Mouse (Mus musculus) liver, embryonic 14.5 days (tissue): ENCODE measurements at regions not wholly inside any gene's neighbourhood (a gene's known extent, or its start where the extent isn't known, plus 50 kb on each side); places are given as distances from the start of the nearest gene placed in this dataset.

ENCODE experiments used
- CTCF ChIP-seq: IDR thresholded peaks from 2 replicates; pipeline ENCODE4 v1.5.1; 2016; ENCODE audit warnings: antibody characterized with exemption, low read depth, control low read depth
- EP300 ChIP-seq: IDR thresholded peaks from 2 replicates; pipeline ENCODE4 v1.6.1; 2016; ENCODE audit warnings: antibody characterized with exemption, low read depth

GRCm38 (mm10) chr15:36333265-36333664 lies 674.3 kb downstream of the Zfp706 start:
- TF ChIP-seq CTCF (no peak), EP300 (no peak)
